Mouse (Mus musculus) right cerebral cortex, adult 2 months (tissue): Measurements from ENCODE around the gene Cstf3.

Experiments
- DNase-seq, 2 experiments: peaks; one replicate each; pipeline ENCODE4 v3.0.0; 2021 to 2022; ENCODE audit warnings: low spot score in 2 of 2

The Cstf3 gene

GRCm38 (mm10) chr2:104711585-104712485 is 121.5 kb downstream of the Cstf3 start, which contains the start of gene Tcp11l1:
Tcp11l1 (minus strand) TSS chr2:104712169.
- DNase-seq = peak; percentile 62 to 84

- DNase-seq = no peak
These were observed 122.1 kb downstream of the Cstf3 start for GRCm38 (mm10) chr2:104712486-104712809.

- no peak for DNase-seq
These were observed 124.0 kb downstream of the Cstf3 start for GRCm38 (mm10) chr2:104714254-104714691.
